Mouse (Mus musculus): ENCODE results near the gene Srrd. TPM values are rescaled to one million over a fixed set of nuclear protein-coding genes. Genes with fewer than 3 reads are reported as not detected.
"Not testable (repeated sequence)": the region's sequence is repeated elsewhere in the genome, so short reads cannot be mapped to it uniquely, and the experiment has no call there.

The Srrd gene
- total and polyA plus RNA-seq, 3 experiments: 22.3 to 31.7 (median 27.1) TPM

DNA sequence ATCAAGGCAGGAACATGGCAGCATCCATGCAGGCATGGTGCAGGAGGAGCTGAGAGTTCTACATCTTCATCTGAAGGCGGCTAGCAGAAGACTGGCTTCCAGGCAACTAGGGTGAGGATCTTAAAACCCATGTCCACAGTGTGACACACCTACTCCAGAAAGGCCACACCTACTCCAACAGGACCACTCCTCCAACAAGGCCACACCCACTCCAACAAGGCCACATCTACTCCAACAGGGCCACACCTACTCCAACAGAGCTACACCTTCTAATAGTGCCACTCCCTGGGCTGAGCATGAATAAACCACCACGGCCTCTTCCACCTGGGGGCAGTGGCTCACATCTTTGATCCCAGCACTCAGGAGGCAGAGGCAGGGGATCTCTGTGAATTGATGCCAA is 23.5 kb downstream of the Srrd start:
- peak; percentile 46 for DNase-seq (ENCODE audit: extremely low read depth)
- dilution Hi-C loops (cut with MboI; ENCODE audit: extremely low pct_ligation_motif_present, extremely low pct_unique_long_range_greater_than_20kb, low sequenced_read_pairs); H3K4me2 ChIP-seq (ENCODE audit: insufficient read depth, low read depth, poor library complexity, severe bottlenecking); H3K4me3 ChIP-seq (replicated peaks in 1 of 3; ENCODE audit: low read depth in 2 of 3, low read length in 2 of 3, poor library complexity in 1 of 3); H3K4me1 ChIP-seq (ENCODE audit: control insufficient read depth in 1 of 2, insufficient read depth in 2 of 2); H3K79me2 ChIP-seq (replicated peaks; ENCODE audit: control insufficient read depth, extremely low read depth, insufficient read depth, poor library complexity, severe bottlenecking); H3K9me3 ChIP-seq (replicated peaks; ENCODE audit: low read length); H3K27ac ChIP-seq (ENCODE audit: insufficient read depth, low read depth); H3K9ac ChIP-seq (ENCODE audit: insufficient read depth, low read depth): not testable (repeated sequence)
- in situ Hi-C loops (cut with MboI; ENCODE audit: low pct_ligation_motif_present, low pct_unique_long_range_greater_than_20kb, low sequenced_read_pairs): loop anchor here (5.0 kb wide), 1 partner anchor 77 kb away; no protein-coding TSS in a partner anchor
- TF ChIP-seq CTCF (conservative IDR thresholded peaks at IDR 0.05 in 1 of 2, IDR thresholded peaks at IDR 0.05 in 1 of 2; ENCODE audit: low read depth in 2 of 2, low read length in 2 of 2): peak in 1 of 2 experiments; percentile 37; a peak in 2 of 4 replicates
- TF ChIP-seq SMC3 (IDR thresholded peaks at IDR 0.05; ENCODE audit: low read depth, low read length): 0 out of 2 replicates have a peak, but pooled peaks have one; percentile 18
- Histone ChIP-seq H3K36me3 (replicated peaks in 1 of 2; ENCODE audit: control insufficient read depth in 1 of 2, insufficient read depth in 1 of 2, low read length in 1 of 2) (peaks cover 0 to 19% of the 10 kb centered on the region in 2 experiments), H3K27me3 (replicated peaks) (peaks cover 25% of the 10 kb centered on the region)

DNA sequence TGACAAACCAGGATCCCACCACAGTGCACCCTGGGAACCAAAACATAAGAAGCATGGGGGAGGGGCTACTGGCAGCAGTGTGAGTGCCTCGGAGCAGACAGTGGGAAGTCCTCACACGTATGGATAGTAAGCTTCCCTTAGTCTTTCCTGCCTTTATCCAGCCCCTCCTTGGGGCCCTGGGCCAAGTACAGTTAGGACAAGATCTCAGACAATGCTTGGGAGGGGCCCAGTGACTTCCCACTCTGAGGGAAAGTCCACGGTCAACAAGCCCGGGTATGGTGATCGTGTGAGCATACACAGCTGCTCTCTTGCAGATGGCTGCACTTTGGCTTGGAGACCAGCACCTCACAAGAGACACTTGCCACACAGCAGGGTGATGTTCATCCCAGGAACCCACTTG is 25.5 kb downstream of the Srrd start:
- Histone ChIP-seq H3K27me3 (replicated peaks) (peaks cover 14% of the 10 kb centered on the region), H3K36me3 (replicated peaks in 1 of 2; ENCODE audit: control insufficient read depth in 1 of 2, insufficient read depth in 1 of 2, low read length in 1 of 2) (peaks cover 6 to 39% of the 10 kb centered on the region in 2 experiments), H3K4me3 (replicated peaks in 1 of 3; ENCODE audit: low read depth in 2 of 3, low read length in 2 of 3, poor library complexity in 1 of 3) (no peak overlapping the region), H3K79me2 (replicated peaks; ENCODE audit: control insufficient read depth, extremely low read depth, insufficient read depth, poor library complexity, severe bottlenecking) (no peaks in the 10 kb centered on the region), H3K4me1 (ENCODE audit: control insufficient read depth in 1 of 2, insufficient read depth in 2 of 2) (0 out of 4 replicates have a peak, but pooled peaks cover 0 to 4% of the 10 kb centered on the region in 2 experiments), H3K9me3 (replicated peaks; ENCODE audit: low read length) (no peaks in the 10 kb centered on the region), H3K4me2 (ENCODE audit: insufficient read depth, low read depth, poor library complexity, severe bottlenecking) (no peak overlapping the region), H3K27ac (ENCODE audit: insufficient read depth, low read depth) (no peak overlapping the region), H3K9ac (ENCODE audit: insufficient read depth, low read depth) (no peak overlapping the region)
- TF ChIP-seq ELF1 (IDR thresholded peaks at IDR 0.05; ENCODE audit: low read depth, low read length): no peak
- TF ChIP-seq NELFE (IDR thresholded peaks at IDR 0.05; ENCODE audit: low read depth, low read length): no peak
- TF ChIP-seq TBP (conservative IDR thresholded peaks at IDR 0.05; ENCODE audit: low read depth, low read length): no peak
- no peak for TF ChIP-seq USF1 (IDR thresholded peaks at IDR 0.05; ENCODE audit: low read depth, low read length)
- no peak for TF ChIP-seq PAX5 (IDR thresholded peaks at IDR 0.05; ENCODE audit: low read length)
- TF ChIP-seq IRF4 (IDR thresholded peaks at IDR 0.05; ENCODE audit: low read depth, low read length): no peak
- no peak for TF ChIP-seq MEF2A (IDR thresholded peaks at IDR 0.05; ENCODE audit: borderline replicate concordance, low read depth, low read length)
- no peak for TF ChIP-seq NRF1 (IDR thresholded peaks at IDR 0.05; ENCODE audit: low read depth, low read length)
- TF ChIP-seq RCOR1 (conservative IDR thresholded peaks at IDR 0.05; ENCODE audit: low read depth, low read length): no peak
- no peak for TF ChIP-seq TCF12 (IDR thresholded peaks at IDR 0.05; ENCODE audit: low read depth, low read length)
- TF ChIP-seq GABPA (IDR thresholded peaks at IDR 0.05; ENCODE audit: insufficient replicate concordance, low read depth, low read length): no peak
- no peak for TF ChIP-seq HCFC1 (IDR thresholded peaks at IDR 0.05; ENCODE audit: low read depth, low read length)
- no peak for TF ChIP-seq E2F4 (IDR thresholded peaks at IDR 0.05; ENCODE audit: insufficient replicate concordance, low read depth, low read length)
- TF ChIP-seq MAX (IDR thresholded peaks at IDR 0.05; ENCODE audit: low read length): no peak
- TF ChIP-seq USF2 (conservative IDR thresholded peaks at IDR 0.05; ENCODE audit: low read depth, low read length): no peak
- no peak for TF ChIP-seq CHD1 (IDR thresholded peaks at IDR 0.05; ENCODE audit: low read depth, low read length)
- TF ChIP-seq EP300 (IDR thresholded peaks at IDR 0.05; ENCODE audit: low read length): no peak
- no peak for TF ChIP-seq KAT2A (IDR thresholded peaks at IDR 0.05; ENCODE audit: insufficient replicate concordance, low read length)
- no peak for DNase-seq (ENCODE audit: extremely low read depth)
- dilution Hi-C loops (cut with MboI; ENCODE audit: extremely low pct_ligation_motif_present, extremely low pct_unique_long_range_greater_than_20kb, low sequenced_read_pairs): no loop called here
- in situ Hi-C loops (cut with MboI; ENCODE audit: low pct_ligation_motif_present, low pct_unique_long_range_greater_than_20kb, low sequenced_read_pairs): loop anchor here (5.0 kb wide), 1 partner anchor 75 kb away; no protein-coding TSS in a partner anchor
